Mouse (Mus musculus) forebrain, embryonic 14.5 days (tissue): ENCODE data around the gene B9d1. TPM values are rescaled to one million over a fixed set of nuclear protein-coding genes. Genes with fewer than 3 reads are reported as not detected.

Experiments used
- polyA plus RNA-seq: library from polyadenylated mRNA; unstranded; fragments of >200 nt; fragmentation: Nextera tagmentation; extraction: Ambion mirVana; gene quantifications from 2 replicates; pipeline ENCODE4 v1.2.1, GENCODE M21; 2014

Gene B9d1
- polyA plus RNA-seq, 1 experiment from 2014 or later: 55.5 TPM

Other genes starting within 250 kb of the B9d1 start
- gene Aldh3a2, start 237.7 kb upstream of the B9d1 start, polyA plus RNA-seq: 30.2 and 31.8 TPM in 2 replicates
- not detected in 2 replicates for gene Slc47a2, start 162.3 kb upstream of the B9d1 start, polyA plus RNA-seq
- 0.14 TPM in 1 of 2 replicates, not detected in the other for gene Slc47a1, start 126.8 kb upstream of the B9d1 start, polyA plus RNA-seq
- gene Rnf112, start 51.0 kb upstream of the B9d1 start, polyA plus RNA-seq: 6.9 and 10.3 TPM in 2 replicates
- 51.6 and 65.7 TPM in 2 replicates for gene Mfap4, start 19.7 kb upstream of the B9d1 start, polyA plus RNA-seq
- 59.0 and 75.8 TPM in 2 replicates for gene Mapk7, start 10.7 kb upstream of the B9d1 start, polyA plus RNA-seq
- 54.3 and 72.2 TPM in 2 replicates for gene Epn2, start 74.5 kb downstream of the B9d1 start, polyA plus RNA-seq
- 5.6 and 7.7 TPM in 2 replicates for gene Grap, start 148.1 kb downstream of the B9d1 start, polyA plus RNA-seq
- 0.19 and 0.25 TPM in 2 replicates for gene Fam83g, start 178.9 kb downstream of the B9d1 start, polyA plus RNA-seq
- gene Slc5a10, start 215.7 kb downstream of the B9d1 start, polyA plus RNA-seq: not detected in 2 replicates